Mouse (Mus musculus): Measurements from ENCODE around the gene Cldn15.

Cldn15 gene

GRCm38 (mm10) chr5:136982338-136982930, 16.0 kb downstream of the Cldn15 start:
- in situ Hi-C loops (cut with MboI, MseI) = no loop called here

- in situ Hi-C loops (cut with MboI, MseI) = no loop called here
These were observed 18.4 kb downstream of the Cldn15 start for GRCm38 (mm10) chr5:136984828-136985227.

GRCm38 (mm10) chr5:136986695-136987137, 20.3 kb downstream of the Cldn15 start, which contains the start of gene Plod3:
Gene Plod3 (plus strand): TSS chr5:136987019.
- in situ Hi-C loops (cut with MboI, MseI) = no loop called here

- in situ Hi-C loops (cut with MboI, MseI) = no loop called here
These were observed 20.9 kb downstream of the Cldn15 start for GRCm38 (mm10) chr5:136987138-136987933.

GRCm38 (mm10) chr5:136987934-136988271, 21.5 kb downstream of the Cldn15 start, which contains the start of gene Znhit1:
Gene Znhit1 (minus strand): TSS chr5:136988021.
- in situ Hi-C loops (cut with MboI, MseI) = no loop called here

- in situ Hi-C loops (cut with MboI, MseI) = no loop called here
These were observed 22.0 kb downstream of the Cldn15 start for GRCm38 (mm10) chr5:136988420-136988819.

- in situ Hi-C loops (cut with MboI, MseI) = no loop called here
These were observed 23.4 kb downstream of the Cldn15 start for GRCm38 (mm10) chr5:136989801-136990200.

GRCm38 (mm10) chr5:136999449-136999848, 33.0 kb downstream of the Cldn15 start:
- in situ Hi-C loops (cut with MboI, MseI) = no loop called here

- in situ Hi-C loops (cut with MboI, MseI) = no loop called here
These were observed 34.2 kb downstream of the Cldn15 start for GRCm38 (mm10) chr5:137000612-137001011.

- in situ Hi-C loops (cut with MboI, MseI) = no loop called here
These were observed 40.9 kb downstream of the Cldn15 start for GRCm38 (mm10) chr5:137007276-137007675.

GRCm38 (mm10) chr5:137009988-137010387, 43.6 kb downstream of the Cldn15 start:
- in situ Hi-C loops (cut with MboI, MseI) = no loop called here

- in situ Hi-C loops (cut with MboI, MseI) = no loop called here
These were observed 46.1 kb downstream of the Cldn15 start for GRCm38 (mm10) chr5:137012401-137012950.

GRCm38 (mm10) chr5:137015913-137016312, 49.5 kb downstream of the Cldn15 start:
- in situ Hi-C loops (cut with MboI, MseI) = loop anchor here (5.0 kb wide), 1 partner anchor 86 kb away; no protein-coding TSS in a partner anchor

GRCm38 (mm10) chr5:137024318-137024717, 57.9 kb downstream of the Cldn15 start:
- in situ Hi-C loops (cut with MboI, MseI) = no loop called here

- in situ Hi-C loops (cut with MboI, MseI) = no loop called here
These were observed 58.7 kb downstream of the Cldn15 start for GRCm38 (mm10) chr5:137025132-137025531.

All from T-helper 1 cell (primary cell).